Mouse (Mus musculus) thymus, adult 2 months (tissue): Measurements from ENCODE around the gene Prkd3.

ENCODE experiments used
- CTCF ChIP-seq: fragments of 200-500 bp; IDR thresholded peaks from 2 replicates; pipeline ENCODE4 v1.5.1; 2012; ENCODE audit warnings: mild to moderate bottlenecking, control low read depth, low read length, moderate library complexity, borderline replicate concordance; ENCODE audit not compliant: control insufficient read depth, poor library complexity, insufficient read depth; ENCODE audit errors: extremely low read depth
- POLR2A ChIP-seq: fragments of 200-500 bp; IDR thresholded peaks from 2 replicates; pipeline ENCODE4 v1.6.1; 2012; ENCODE audit warnings: mild to moderate bottlenecking, low read length, control low read depth, moderate library complexity; ENCODE audit not compliant: control insufficient read depth, poor library complexity, insufficient read depth; ENCODE audit errors: extremely low read depth

GRCm38 (mm10) chr17:78994931-78995820 lies 25.4 kb downstream of the Prkd3 start:
- TF ChIP-seq CTCF (no peak), POLR2A (no peak)
